Mouse (Mus musculus) C3H10T1/2 (cell line): ENCODE data around the gene Rbp1. TPM values are rescaled to one million over a fixed set of nuclear protein-coding genes. Genes with fewer than 3 reads are reported as not detected.

Experiments used
- polyA plus RNA-seq, 2 experiments: library from polyadenylated mRNA; unstranded; fragments of >200 nt; fragmentation: generic; extraction: Trizol; gene quantifications; one replicate each; pipeline ENCODE4 v1.2.1; 2012; ENCODE audit warnings: missing spikeins in 2 of 2

Gene Rbp1
- polyA plus RNA-seq: under 1 TPM; 0.08 to 0.33 TPM

GRCm38 (mm10) chr9:98422656-98423055, at the start of gene Rbp1:
Rbp1 (plus strand) TSS chr9:98422961.

DNA sequence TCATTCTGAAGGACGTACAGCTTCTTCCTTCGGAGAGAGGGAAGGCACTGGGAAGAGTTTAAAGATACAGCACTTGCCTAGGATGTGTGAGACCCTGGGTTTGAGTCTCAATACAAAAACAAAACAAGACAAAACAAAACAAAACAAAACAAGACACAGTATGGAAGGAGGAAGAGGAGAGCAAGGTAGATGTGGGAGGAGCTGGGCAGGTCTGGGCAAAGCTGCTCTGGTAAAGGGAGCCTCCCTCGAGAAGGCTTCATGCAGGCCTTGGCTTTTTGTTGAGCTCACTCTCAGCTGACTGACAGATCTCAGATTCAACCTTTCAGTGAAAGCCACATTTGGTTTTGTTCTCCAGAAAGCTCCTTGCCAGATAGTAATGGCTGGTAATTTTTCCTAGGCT, 63.1 kb downstream of the Rbp1 start, which contains the start of gene Rbp2:
Rbp2 (plus strand) TSS at position 301 of the 400 bp plus-strand sequence.

Other genes with a start within 250 kb of the Rbp1 start
- gene Nmnat3, start 135.5 kb upstream of the Rbp1 start, polyA plus RNA-seq: not detected
- gene Rbp2, start 63.2 kb downstream of the Rbp1 start, polyA plus RNA-seq: under 1 TPM; 0.20 to 0.61 TPM
- 10 to 100 TPM; 13.6 to 84.0 TPM for gene Copb2, start 140.8 kb downstream of the Rbp1 start, polyA plus RNA-seq
- 10 to 100 TPM in 1 of 2 experiments, 1 to 10 TPM in 1; 2.2 to 14.5 TPM for gene Mrps22, start 178.7 kb downstream of the Rbp1 start, polyA plus RNA-seq